Mouse (Mus musculus) olfactory bulb, adult 2 months (tissue): ENCODE data around the gene Fstl5. TPM values are rescaled to one million over a fixed set of nuclear protein-coding genes. Genes with fewer than 3 reads are reported as not detected.

Source experiments
- H3K27ac ChIP-seq: fragments of 200-500 bp; 2 replicates; pipeline ENCODE4 v1.5.1; 2012; ENCODE audit warnings: low read depth, low read length; ENCODE audit not compliant: insufficient read depth
- H3K4me1 ChIP-seq: fragments of 200-500 bp; 2 replicates; pipeline ENCODE4 v1.6.1; 2012; ENCODE audit warnings: low read length; ENCODE audit not compliant: control insufficient read depth, insufficient read depth
- H3K4me3 ChIP-seq: fragments of 200-500 bp; 2 replicates; pipeline ENCODE4 v1.5.1; 2012; ENCODE audit warnings: mild to moderate bottlenecking, low read depth, low read length, moderate library complexity; ENCODE audit not compliant: insufficient read depth
- CTCF ChIP-seq: fragments of 200-500 bp; IDR thresholded peaks from 2 replicates; pipeline ENCODE4 v1.5.1; 2012; ENCODE audit warnings: low read depth, mild to moderate bottlenecking, low read length, moderate library complexity; ENCODE audit not compliant: insufficient read depth
- POLR2A ChIP-seq: fragments of 200-500 bp; IDR thresholded peaks from 2 replicates; pipeline ENCODE4 v1.6.1; 2012; ENCODE audit warnings: mild to moderate bottlenecking, low read depth, low read length, moderate library complexity; ENCODE audit not compliant: insufficient read depth
- WGBS: fragments of 180-500 bp; shearing (Covaris S2); methylation state at CpG from one replicate; pipeline ENCODE4 v1.1.7; 2018; 5-methylcytosine and 5-hydroxymethylcytosine counted together
- polyA plus RNA-seq: library from polyadenylated mRNA; stranded (reverse); fragments of >200 nt; gene quantifications from 2 replicates; pipeline ENCODE4 v1.2.4, GENCODE M21; 2012; ENCODE audit warnings: low replicate concordance; ENCODE audit not compliant: missing spikeins, insufficient read depth, insufficient read length

The Fstl5 gene
- polyA plus RNA-seq, 1 experiment: not detected

DNA sequence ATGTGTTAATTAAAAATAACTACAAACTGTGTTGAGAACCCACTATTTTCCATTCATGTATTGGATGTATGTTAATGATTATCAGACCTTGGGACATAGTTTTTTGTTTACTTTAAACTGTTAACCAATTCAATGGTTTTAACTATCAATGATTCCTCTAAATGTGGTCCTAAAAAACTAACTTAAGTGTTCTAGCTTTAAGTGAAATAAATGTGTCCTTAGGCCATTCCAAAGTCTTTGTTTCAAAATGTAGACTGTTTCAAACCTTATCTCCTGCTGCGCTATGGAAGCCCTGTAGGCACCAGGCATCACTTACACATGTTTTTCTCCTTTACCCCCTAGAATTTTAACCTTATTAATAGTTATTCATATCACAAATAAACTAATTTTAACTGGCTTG, 546.0 kb downstream of the Fstl5 start:
- H3K4me3 ChIP-seq: no peak overlapping the region
- no peak for TF ChIP-seq CTCF
- TF ChIP-seq POLR2A: no peak
- no peak overlapping the region for H3K27ac ChIP-seq
- H3K4me1 ChIP-seq: no peaks in the 10 kb centered on the region
- WGBS: 98% methylated on average over 1 of the region's 1 CpGs

DNA sequence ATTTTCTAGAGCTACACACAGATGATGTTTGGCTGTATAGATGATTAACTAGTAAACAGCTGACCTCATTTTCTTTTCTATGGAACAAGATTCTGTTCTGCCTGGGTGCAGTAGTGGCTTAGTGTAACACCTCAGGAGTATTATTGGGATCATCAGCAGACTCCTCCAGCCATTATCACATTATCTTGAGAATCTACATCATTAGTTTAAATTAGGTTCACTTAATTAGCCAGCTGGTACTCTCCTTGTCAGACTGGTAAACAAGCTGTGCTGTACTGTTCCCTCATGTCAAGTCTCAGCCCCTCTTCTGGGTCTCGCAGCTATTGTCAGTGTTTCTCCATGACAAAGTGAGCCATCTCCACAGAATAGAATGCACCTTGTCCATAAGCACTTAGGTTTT, 580.2 kb downstream of the Fstl5 start:
- Histone ChIP-seq H3K4me3 (no peak overlapping the region), H3K27ac (no peak overlapping the region), H3K4me1 (no peaks in the 10 kb centered on the region)
- WGBS: 60% methylated on average over 1 of the region's 1 CpGs
- TF ChIP-seq CTCF (no peak), POLR2A (no peak)

DNA sequence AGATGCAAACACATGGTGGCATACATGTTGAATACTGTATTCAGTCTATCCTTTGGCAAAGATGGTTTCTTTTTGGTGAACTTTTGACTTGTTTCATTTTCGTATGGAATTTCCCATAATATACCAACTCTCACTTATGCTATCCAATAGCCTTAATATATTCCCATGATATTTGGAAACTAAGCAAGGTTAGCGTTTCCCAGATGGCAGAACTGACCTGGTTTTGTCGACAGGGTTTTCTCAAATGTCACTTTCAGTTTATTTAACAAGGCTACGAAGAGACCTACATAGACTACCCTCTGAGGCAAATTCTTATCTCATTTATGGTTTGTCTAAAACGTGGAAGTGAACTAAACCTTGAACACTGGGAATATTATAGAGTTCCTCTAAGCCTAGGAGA, 596.8 kb downstream of the Fstl5 start:
- H3K4me3 ChIP-seq: no peak overlapping the region
- no peak for TF ChIP-seq CTCF
- TF ChIP-seq POLR2A: no peak
- no peak overlapping the region for H3K27ac ChIP-seq
- no peaks in the 10 kb centered on the region for H3K4me1 ChIP-seq
- WGBS: 74% methylated on average over 5 of the region's 5 CpGs

DNA sequence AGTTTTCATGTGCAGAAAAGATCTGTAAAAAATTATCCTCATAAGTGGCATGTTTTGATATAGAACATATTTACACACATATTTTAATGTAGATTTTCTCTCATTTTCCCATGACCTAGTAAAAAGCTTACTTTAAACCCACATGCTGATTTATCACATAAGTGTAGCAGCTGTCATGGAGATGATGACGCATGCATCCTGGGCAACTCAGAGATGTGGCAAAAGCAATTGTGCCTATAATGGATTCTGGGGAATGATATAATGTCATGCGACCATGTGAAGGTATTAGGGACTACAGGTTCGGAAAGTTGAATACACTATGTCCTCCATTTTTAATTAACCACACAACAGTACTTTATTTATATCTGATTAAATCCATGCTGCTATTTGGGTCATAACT, 601.9 kb downstream of the Fstl5 start:
- no peak overlapping the region for H3K4me3 ChIP-seq
- no peak overlapping the region for H3K27ac ChIP-seq
- no peaks in the 10 kb centered on the region for H3K4me1 ChIP-seq
- no peak for TF ChIP-seq POLR2A
- TF ChIP-seq CTCF: no peak
- 92% methylated on average over 3 of the region's 3 CpGs for WGBS

DNA sequence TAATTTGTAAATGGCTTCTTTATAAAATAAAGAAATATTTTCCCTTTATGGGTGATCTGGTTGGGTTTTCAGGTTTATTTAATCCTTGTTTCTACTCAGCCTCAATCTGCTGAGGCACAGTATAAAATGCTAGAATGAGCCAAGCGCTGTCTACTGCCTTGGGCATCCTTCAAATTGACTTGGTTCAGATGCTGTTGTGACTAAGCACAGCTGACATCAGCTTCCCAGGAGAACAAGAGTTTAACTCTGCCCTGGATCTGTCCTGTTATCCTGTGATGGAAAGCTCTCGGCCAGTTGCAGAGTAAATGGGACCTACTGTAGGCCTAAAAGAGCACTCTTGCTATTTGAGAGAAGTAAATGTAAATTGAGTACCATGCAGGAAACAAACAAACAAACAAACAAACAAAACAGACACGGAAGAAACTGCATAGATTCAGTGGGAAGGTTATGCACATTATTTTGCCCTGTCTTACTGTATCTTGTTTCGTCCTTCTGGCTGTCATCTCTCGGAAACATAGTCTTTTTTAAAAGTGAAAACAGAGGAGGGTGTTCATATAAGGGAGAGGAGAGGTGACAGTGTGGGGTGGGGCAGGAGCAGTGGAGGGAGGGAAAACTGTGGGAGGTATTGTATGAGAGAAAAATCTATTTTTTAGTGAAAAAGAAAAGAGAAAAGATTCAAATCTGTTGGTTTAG, 605.9 kb downstream of the Fstl5 start:
- no peaks in the 10 kb centered on the region for H3K4me1 ChIP-seq
- 78% methylated on average over 5 of the region's 5 CpGs for WGBS
- TF ChIP-seq CTCF: no peak
- H3K4me3 ChIP-seq: no peak overlapping the region
- no peak overlapping the region for H3K27ac ChIP-seq

DNA sequence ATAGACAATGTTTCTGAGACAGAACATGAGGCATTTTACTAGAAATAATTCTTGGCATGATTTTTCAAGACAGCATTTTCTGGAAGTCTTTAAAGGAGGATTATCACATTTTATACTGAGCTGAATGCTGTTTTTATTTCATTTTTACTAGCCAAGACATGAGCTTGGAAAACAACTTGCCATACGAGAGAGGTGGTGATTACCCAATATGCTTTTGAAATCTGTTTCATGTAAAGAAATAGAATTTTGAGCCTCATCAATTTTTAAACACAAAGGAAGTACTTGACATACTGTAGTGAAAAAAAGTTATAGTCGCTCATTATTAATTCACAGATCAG, 606.4 kb downstream of the Fstl5 start:
- Histone ChIP-seq H3K4me1 (no peaks in the 10 kb centered on the region), H3K27ac (no peak overlapping the region), H3K4me3 (no peak overlapping the region)
- 89% methylated on average over 2 of the region's 2 CpGs for WGBS
- no peak for TF ChIP-seq POLR2A
- no peak for TF ChIP-seq CTCF

DNA sequence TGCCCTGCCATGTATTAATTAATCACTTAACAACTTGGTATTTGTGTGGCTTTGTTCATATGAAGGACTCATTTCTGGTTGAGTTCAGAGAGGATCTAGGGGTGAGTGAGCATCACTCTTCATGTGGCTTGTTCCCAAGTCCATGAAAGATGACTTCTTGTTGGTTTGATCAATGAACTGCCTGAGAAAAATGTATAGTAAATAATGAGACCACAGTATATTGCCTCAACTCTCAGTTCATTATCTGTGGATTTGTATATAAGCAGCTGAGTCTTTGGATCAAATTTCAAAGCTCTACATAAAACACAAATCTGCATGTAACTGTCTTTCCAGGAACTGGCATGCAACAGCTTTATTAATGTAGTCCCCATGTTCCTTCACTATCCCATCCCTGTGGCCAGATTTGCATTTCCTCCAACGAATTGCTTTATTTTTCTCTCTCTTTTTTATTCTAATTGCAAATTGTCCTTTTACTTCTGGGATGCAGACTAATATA, 623.1 kb downstream of the Fstl5 start:
- Histone ChIP-seq H3K4me3 (no peak overlapping the region), H3K27ac (no peak overlapping the region), H3K4me1 (no peaks in the 10 kb centered on the region)
- no peak for TF ChIP-seq POLR2A
- no peak for TF ChIP-seq CTCF
- WGBS: 22% methylated on average over 1 of the region's 1 CpGs

DNA sequence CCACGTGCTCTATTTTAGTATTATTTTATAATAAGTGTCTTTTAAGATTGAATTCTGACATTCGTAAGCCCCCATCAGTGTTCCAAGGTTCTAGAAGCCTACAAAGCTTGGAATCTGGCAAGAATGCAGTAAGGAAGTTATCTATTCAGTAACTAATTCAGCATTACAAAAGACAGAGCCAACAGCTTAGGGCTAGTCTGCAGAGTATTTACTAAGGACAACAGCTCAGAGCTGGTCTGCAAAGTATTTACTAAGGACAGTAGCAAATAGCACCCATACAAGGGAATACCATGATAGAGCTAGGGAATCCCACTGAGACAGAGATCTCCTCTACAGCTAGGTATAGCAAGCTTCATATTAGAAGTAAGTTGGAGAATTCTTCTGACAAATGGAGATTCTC, 665.2 kb downstream of the Fstl5 start:
- TF ChIP-seq CTCF (no peak), POLR2A (no peak)
- no peak overlapping the region for H3K4me3 ChIP-seq
- no peaks in the 10 kb centered on the region for H3K4me1 ChIP-seq
- 82% methylated on average over 2 of the region's 2 CpGs for WGBS
- no peak overlapping the region for H3K27ac ChIP-seq

Other genes starting within 250 kb of the Fstl5 start
- not detected in 2 replicates for gene Golim4, start 117.3 kb upstream of the Fstl5 start, polyA plus RNA-seq